Mouse (Mus musculus): ENCODE measurements around the gene Atp6v1g3.

The Atp6v1g3 gene

DNA sequence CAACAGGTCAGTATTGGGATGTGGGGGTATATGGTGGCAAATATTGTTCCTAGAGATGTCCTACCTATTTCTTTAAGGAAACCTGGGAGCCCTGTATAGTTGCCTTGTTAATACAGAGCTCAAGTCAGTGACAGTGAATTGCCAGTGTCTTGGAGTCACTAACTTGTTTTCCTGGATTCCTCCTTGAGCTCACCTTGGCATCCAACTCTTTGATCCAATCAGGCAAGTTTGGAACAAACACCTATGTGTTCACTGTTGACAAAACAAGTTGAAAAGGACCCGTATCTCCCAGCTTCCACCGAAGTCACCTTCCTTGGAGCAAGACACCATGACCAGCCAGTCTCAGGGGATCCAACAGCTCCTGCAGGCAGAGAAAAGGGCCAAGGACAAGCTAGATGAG, at the start of gene Atp6v1g3:
TSS of gene Atp6v1g3 (plus strand) at position 301 of the 400 bp plus-strand sequence.
- no peak for DNase-seq

DNA sequence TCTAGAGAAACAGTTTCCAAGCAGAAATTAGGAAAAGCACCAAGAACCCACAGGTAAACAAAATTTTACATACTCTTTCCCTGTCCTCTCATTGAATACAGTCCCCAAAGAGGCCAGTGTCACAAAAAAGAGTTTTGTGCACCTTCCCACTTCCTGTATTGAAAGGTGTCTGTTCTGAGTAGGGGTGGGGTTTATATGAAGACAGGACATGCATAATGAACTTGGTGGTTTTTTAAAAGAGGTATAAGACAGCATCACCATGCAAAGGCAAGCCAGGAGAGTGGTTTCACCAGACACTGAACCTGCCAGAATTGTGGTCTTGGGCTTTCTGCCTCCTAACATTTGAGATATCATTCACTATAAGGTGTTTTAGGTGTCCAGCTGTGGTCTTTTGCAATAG, 40.5 kb upstream of the Atp6v1g3 start:
- no peak for DNase-seq

DNA sequence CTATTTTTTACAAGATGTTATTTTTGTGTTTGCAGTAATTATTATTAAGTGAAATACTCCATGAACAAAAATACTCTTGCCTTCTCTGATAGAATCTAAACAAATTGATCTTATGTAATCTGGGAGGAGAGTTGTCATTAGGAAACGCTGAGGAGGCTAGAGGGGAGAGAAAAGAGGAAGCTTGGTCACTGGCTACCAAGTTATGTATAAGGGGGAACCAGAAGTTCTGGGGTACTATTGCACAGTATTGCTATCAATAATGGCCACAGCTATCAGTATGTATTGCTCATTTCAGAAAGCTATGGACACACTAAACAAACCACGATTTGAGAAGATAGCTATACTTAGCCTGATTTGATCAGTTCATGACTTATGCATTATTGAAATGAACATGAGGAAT, 36.3 kb upstream of the Atp6v1g3 start:
- DNase-seq, result no peak

DNA sequence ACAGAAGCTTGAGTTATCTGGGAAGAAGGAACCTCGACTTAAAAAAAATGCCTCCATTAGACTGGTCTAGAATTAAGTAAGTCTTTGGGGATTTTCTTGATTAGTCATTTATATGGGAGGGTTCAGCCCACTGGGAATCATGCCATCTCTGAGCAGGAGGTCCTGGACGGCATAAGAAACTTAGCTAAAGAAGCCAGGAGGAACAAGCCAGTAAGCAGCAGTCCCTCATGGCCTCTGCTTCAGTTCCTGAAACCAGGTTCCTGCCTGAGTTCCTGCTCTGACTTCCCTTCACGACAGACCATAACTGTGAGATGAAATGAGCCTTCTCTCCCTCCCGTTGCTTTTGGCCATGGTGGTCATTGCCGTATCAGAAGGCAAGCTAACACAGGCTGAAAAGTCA, 29.6 kb upstream of the Atp6v1g3 start:
- DNase-seq, result no peak

DNA sequence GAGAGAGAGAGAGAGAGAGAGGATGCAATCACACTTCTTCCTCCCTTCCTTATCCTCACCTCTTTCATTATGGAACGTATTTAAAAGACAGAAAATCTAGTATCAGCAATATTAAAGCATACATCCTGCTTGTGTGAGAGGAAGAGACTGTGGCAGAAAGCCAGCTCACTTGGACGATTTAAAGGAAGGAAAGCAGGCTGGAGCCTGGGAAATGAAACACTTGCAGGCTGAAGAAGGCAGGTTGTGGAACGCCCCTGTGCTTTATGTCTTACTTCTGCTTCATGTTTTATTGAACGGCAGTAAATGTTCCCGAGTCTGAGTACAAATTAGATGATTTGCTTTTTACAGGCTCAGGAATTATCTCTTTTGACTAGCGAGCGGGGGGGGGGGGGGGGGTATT, 29.1 kb upstream of the Atp6v1g3 start:
- peak; percentile 51 for DNase-seq

DNA sequence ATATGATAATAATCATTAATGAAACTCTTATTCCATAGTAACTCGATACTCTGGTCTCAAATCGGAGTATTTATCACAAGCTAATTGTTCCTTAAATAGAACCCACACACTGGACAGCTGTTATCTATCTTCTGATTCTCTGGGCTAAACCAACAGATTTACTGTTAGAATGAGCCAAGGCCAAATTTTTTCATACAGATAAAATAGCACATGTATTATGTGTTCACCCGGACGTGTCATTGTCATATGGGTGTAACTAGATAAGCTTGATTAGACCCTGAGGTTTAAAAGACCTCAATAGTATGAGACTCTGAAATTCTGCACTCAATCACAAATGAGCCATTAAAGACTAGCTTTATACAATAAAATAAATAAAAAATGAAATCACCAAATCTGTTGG, 28.4 kb upstream of the Atp6v1g3 start:
- DNase-seq, result no peak

DNA sequence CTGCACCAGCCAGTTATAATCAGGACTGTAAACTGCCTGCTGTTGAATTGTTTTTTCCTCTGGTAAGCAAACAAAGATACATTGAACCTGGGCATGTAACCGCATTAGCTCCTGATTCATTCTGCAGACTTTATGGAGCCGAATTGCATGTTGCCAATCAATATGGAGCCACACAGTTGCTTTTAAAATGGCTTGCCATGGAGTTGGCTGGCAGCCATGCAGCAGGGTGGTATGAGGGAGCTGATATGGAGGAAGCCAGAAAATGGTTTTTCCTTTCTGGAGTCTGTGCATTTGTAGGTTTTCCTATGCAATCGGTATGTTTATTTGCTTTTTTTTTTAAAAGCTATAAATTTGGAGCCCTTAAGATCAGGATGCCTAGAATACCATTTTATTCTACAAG, 28.0 kb upstream of the Atp6v1g3 start:
- DNase-seq, result no peak

DNA sequence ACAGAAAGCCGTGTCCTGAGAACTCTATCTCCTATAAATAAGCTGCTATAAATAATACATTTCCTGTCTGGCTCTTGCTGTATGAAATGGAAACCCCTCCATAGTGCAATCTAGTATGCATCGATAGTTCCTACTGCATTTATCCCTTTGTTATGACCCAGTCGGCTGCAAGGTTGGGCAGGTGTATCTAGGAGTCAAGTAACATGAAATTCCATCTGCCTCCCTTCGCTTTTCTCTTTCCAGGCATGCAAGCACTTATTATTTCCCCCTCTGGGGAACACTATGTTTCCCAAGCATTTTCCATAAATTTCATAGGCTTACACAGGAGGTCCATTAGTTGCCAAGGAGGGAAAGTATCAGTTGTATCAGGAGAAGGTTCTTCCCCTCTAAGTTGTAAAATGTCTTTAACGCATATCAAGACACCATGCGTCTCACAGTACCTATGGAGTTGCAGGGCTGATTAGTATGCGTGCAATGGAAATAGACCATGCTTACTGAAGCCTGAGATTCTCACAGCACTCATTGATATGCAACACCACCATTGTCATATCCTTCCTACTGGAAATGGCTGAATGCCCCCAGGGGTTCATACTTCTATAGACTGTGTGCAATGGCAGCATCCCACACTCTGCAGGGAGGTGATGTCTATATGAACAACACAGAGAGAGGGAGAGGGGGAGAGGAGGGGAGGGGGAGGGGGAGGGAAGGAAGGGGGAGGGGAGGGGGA, 26.9 kb upstream of the Atp6v1g3 start:
- DNase-seq, result no peak

DNA sequence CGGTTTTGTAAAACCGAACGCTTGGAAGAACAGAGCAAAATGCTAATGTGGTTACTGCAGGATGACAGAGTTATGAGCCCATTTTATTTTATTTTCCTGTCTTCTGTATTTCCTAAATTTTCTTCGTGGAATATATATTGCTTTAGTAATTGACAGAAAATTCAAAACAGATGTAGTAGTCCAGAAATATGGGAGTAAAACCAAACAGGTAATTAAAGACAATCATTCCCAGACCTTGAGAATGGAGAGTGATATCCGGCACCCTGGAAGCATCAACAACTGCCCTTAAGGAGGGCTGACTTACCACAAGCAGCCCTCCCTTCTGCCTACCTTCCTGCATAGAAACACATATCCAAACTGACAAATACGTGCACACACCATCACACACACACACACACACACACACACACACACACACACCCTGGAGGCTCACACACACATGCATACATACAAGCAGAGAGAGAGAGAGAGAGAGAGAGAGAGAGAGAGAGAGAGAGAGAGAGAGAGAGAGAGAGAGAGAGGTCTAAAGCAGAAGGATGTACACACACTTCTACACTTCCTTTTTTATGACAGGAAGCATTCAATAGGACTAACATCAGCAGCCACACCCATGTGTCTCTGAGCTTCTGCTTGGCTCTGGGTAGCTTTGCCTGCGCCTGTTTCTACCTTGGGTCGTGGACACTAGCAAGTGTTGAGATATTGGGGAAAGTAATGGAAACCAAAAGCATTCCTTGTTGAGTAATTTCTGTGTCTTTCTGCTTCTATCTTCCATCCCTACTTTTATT, 25.6 kb upstream of the Atp6v1g3 start:
- no peak for DNase-seq

DNA sequence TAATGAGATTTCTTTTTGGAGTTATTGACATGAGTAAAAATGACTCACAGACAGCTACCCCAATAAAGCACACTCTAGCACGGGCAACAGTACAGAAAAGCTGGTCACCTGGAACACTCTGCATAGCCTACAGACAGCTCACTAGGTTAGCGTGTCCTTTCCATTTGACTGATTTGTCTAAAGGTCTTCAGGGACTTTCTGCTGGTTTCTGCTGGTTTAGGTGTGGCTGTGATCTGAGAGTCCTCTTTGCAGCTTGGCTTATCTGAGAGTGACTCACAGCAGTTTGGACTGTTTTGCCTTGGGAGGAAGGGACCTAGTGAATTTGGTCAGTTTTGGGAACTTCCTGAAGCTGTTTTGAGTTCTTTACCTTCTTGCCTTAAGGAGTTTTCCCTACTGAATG, 24.8 kb upstream of the Atp6v1g3 start:
- DNase-seq, result no peak

DNA sequence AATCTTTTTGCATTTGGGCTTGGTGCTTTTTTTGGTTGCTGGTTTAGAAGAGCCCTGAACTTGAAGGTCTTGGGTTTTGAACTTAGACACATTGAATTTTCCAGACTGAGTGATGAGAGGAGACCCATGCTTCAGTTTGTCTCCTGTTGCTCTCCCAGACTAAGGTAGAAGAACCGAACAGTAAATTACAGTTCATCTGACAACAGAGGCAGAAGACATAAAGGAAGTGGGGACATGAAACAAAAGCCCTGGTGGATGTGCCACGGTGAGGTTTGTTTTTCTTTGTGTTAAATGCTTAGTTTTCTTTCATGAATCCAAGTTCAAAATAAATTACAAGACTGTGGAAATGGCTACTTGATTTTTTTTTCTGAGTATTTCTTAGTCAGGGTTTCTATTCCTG, 22.6 kb upstream of the Atp6v1g3 start:
- DNase-seq, result no peak

DNA sequence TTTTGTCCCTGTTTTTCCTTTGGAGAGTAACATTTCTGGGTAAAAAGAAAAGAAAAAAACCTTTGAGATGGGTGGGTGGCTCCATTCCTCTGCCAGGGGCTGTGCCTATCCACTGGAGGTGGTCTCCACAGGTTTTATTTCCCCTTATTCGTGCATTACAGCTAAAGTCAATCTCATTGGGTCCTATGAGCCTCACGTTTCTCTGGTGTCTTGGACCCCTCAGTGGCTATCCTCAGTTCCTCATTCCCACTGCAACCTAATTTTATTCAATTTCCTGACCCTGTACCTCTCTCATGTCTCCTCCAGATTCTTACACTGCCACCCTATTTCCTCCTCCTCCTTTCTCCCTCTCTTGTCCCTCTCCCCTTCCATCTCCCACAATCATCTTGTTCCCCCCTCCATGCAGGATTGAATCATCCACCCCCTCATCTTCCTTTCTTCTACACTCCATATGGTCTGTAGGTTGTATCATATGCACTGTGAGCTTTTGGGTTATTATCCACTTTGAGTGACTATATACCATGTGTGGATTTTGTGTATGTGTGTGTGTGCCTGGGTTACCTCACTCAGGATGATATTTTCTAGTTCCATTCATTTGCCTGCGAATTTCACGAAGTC, 17.3 kb upstream of the Atp6v1g3 start:
- no peak for DNase-seq

DNA sequence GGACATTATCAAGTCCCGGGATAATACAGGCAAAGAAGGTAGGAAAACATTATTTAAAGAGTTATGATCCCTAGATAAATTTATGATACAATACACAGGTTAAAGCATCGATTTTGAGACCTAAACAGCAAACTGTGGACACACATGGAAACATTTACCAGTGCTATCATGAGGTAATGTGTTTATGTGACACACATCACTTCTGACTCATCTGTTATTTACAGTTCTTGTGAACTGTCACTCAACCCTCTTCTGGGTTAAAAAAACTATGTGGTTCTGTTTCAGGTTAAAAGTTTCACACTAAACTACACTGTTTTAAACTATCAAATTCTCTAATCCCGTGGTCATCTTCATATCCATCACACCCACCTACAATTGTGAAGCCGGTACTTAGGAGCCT, 14.8 kb upstream of the Atp6v1g3 start:
- DNase-seq, result no peak

DNA sequence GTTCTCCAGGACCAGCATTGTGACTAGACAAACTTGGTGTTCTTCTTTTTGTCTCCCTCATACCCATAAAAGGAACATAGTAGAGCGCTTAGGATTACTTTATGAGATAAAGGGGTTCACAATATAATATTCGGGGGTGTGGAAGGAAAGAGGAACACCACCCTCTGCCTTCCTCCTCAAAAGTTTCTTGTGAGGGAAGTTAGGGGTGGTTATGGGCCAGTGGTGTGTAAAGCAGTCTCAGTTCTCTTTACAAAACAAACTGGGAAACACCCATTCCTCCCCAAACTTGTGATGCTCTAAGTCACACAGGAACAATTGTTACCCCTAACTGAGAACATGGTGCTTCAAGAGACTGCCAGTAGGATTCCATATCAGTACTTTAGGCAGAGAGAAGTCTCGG, 12.0 kb upstream of the Atp6v1g3 start:
- DNase-seq, result no peak

DNA sequence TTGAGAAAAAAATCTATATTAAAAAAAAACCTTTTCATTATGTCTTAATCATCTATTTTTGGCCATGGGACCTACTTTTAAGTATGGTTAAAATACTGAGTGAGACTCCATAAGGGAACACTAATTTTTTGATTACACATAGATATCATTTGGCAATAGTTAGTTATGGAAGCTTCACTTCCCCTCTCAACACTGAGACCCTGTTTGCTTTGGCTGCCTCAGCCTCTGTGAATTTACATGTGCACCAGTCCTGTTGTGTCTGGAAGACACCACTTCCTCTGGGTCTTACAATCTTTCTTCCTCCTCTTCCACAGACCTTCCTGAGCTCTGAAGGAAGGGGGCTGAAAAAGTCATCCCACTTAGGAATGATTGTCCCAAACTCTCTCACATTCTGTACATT, 11.1 kb upstream of the Atp6v1g3 start:
- DNase-seq, result no peak

DNA sequence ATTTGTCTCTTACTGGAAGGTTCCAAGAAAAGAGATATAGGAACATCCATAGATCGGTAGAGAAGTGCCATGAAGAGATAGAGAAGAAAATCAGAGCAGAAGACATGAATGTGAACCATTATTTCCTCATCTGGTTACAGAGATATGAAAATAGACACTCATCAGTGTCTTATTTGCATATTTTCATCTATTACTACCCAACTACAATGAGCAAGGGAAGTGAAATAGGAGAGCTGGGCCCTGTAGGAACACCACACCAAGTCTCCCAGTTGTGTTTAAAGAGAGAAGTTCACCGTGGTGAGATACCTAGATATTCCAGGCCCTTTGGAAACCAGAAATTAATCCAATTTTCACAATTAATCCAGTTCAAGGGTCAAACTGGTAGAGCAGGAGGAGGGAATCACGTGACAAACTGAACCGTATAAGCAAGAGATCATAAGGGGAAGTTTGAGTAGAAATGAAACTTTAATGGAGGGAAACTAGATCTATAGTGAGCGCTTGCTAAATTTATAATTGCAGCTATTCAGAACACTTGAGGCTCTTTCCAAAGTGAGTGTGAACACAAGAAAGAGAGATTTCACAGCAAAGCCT, 6.0 kb upstream of the Atp6v1g3 start:
- DNase-seq, result no peak

DNA sequence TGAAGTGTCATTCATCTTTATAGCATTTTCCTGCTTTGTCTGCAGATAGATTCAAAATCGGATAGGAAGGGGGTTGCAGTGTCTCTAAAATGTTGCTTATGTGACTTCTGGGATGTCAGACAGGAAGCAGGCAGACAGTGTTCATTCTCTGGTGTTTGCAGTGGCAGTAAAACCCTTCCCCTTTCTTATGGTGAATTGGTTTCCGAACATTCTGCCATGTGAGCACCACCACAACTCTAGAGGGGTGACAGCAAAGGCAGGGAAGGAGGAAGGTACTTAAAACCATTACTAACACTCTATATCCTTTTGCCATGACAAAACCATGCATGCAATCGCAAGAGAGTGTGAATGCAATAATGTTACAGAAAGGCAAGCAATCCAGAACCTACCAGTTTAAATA, 1.4 kb downstream of the Atp6v1g3 start:
- DNase-seq, result peak; percentile 17

DNA sequence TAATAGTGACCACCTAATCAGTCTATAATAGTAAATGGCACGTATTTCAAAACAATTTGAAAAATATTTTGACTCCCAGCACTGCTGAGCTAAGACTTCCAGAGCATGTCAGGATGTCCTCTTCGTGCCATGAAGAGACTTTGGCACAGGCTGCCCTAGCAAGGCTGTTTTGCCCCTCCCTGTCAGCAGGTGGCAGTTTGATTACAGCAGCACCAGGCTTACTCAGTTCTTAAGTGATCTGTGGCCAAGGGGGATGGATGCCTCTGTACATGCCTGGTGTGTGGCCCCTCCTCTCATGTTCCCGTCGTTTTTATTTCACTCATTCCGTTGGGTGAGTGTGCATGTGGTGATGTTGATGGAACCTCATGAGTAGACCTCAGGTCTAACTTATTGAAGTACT, 2.3 kb downstream of the Atp6v1g3 start:
- no peak for DNase-seq

DNA sequence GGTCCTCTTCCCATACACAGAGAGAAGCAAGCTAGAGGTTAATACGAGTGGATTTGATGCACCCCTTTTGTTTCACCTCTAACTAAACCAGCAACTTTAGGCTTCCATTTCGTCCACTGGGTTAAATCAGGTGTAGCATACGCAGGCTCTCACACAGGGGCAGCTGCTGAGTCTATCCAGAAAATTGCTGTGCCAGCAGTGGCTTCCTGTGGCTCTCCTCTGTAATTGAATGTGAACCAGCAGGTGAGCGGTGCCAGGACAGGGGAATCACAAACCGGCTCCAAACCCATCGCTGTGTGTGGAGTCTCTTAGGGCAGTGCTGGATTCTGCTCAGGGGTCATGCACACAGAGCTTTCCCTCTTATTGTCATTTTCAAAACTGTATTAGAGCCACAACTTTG, 7.6 kb downstream of the Atp6v1g3 start:
- DNase-seq, result no peak

DNA sequence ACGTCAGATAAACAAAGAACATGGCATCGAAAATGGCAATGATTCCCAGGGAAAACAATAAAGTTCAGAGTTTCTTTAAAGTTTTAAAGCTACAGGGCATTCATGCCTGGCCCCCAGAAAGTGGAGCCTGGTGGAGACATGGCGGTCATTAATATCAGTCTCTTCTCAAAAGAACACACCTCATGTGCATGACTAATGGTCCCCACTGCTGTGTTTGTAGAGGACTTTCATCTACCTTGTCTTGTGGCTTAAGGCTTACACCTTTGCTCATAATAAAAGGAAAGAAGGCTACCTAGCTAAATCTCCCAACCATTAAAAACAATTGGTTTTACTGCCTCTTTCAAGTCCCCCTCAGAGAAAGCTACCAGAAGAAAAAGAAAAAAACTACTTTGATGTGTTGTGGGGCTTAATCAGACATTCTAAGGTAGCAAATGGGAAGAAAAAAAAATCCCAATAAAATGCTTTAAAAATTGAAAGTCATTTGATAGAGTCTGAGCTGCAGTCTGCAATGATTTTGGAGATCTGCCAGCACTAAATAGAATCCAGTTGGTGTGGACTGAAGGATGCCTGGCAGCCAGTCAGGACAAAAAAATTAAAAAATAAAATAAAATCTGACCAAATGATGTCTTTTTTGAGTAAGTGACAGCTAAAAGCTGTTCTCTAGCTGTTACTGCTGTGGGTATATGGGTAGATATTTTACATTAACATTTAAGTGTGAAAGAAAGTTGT, 9.0 kb downstream of the Atp6v1g3 start:
- DNase-seq, result peak; percentile 21

DNA sequence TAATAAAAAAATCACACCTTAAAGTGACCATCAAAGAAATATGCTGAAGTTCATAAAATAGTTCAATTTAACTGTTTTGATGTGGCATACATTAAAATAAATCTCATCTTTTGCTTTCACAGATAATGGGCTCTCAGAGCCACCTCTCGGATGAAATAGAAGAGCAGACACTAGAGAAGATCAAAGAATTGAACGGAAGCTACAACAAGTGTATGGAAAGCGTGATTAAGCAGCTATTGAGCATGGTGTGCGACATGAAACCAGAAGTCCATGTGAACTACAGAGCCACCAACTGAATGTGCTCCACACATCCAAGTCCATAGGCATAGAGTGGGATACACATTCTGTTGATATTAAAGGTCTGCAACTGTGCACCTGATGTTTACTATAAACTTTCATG, 14.1 kb downstream of the Atp6v1g3 start:
- DNase-seq, result no peak

DNA sequence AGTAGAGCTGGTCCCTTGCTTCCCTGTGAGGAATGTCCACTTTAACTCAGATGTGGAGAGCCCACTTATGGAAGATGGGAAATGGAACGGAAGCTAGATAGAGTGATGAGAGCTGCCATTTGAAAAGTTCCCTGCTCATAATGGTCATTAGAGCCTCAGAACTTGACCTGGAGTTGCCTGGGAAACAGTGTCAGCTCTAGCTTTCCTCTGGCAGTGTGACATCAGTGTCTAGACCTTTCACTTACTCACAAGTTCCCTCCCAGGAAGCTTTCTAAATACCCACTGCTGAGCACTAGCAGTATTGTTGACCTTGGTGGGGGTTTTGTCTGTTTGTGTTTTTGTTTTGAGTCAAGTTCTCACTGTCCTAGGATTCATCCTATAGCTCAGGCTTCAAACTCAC, 15.2 kb downstream of the Atp6v1g3 start:
- no peak for DNase-seq

Data from layer of hippocampus, adult 9-11 months (tissue).